Mouse (Mus musculus) intestine, embryonic 15.5 days (tissue): Measurements from ENCODE around the gene Nrl. TPM values are rescaled to one million over a fixed set of nuclear protein-coding genes. Genes with fewer than 3 reads are reported as not detected.

Experiments
- ATAC-seq: fragments of 200-750 bp; cut with Nextera tagmentation; 2 replicates; pipeline ENCODE4 v1.8.0; 2017; ENCODE audit warnings: moderate TSS enrichment, moderate library complexity
- H3K27ac ChIP-seq: fragments of 300-500 bp; sonication (generic); 2 replicates; pipeline ENCODE4 v1.5.1; 2015; ENCODE audit warnings: mild to moderate bottlenecking, inconsistent platforms
- H3K27me3 ChIP-seq: fragments of 300-500 bp; sonication (generic); replicated peaks from 2 replicates; pipeline ENCODE4 v1.6.1; 2015; ENCODE audit warnings: inconsistent platforms
- H3K36me3 ChIP-seq: fragments of 300-500 bp; sonication (generic); 2 replicates; pipeline ENCODE4 v1.6.1; 2015; ENCODE audit warnings: inconsistent platforms
- H3K4me1 ChIP-seq: fragments of 300-500 bp; sonication (generic); replicated peaks from 2 replicates; pipeline ENCODE4 v1.6.1; 2015; ENCODE audit warnings: inconsistent platforms
- H3K4me2 ChIP-seq: fragments of 300-500 bp; sonication (generic); replicated peaks from 2 replicates; pipeline ENCODE4 v1.6.1; 2015; ENCODE audit warnings: mild to moderate bottlenecking, inconsistent platforms
- H3K4me3 ChIP-seq: fragments of 300-500 bp; sonication (generic); replicated peaks from 2 replicates; pipeline ENCODE4 v1.5.1; 2015; ENCODE audit warnings: inconsistent platforms
- H3K9ac ChIP-seq: fragments of 300-500 bp; sonication (generic); 2 replicates; pipeline ENCODE4 v1.6.1; 2015; ENCODE audit warnings: inconsistent platforms
- H3K9me3 ChIP-seq: fragments of 300-500 bp; sonication (generic); 2 replicates; pipeline ENCODE4 v1.6.1; 2016; ENCODE audit warnings: inconsistent platforms
- WGBS: fragments of 180-500 bp; shearing (Covaris S2); methylation state at CpG from one replicate; pipeline ENCODE4 v1.1.7; 2015; 5-methylcytosine and 5-hydroxymethylcytosine counted together
- polyA plus RNA-seq: library from polyadenylated mRNA; unstranded; fragments of >200 nt; fragmentation: Nextera tagmentation; extraction: Ambion mirVana; gene quantifications from 2 replicates; pipeline ENCODE4 v1.2.1, GENCODE M21; 2015

Nrl gene
- polyA plus RNA-seq, 1 experiment from 2014 or later = not detected

GRCm38 (mm10) chr14:55495509-55496240 lies 29.1 kb downstream of the Nrl start:
- H3K27me3 ChIP-seq = no peaks in the 10 kb centered on the region
- no peaks in the 10 kb centered on the region for H3K36me3 ChIP-seq
- no peak overlapping the region for H3K4me3 ChIP-seq
- 75% methylated on average over 20 of the region's 20 CpGs for WGBS
- H3K9ac ChIP-seq = no peak overlapping the region
- H3K9me3 ChIP-seq = no peaks in the 10 kb centered on the region
- H3K4me1 ChIP-seq = peaks cover 9% of the 10 kb centered on the region; the same call in 1 of the 2 replicates
- no peak for ATAC-seq
- H3K4me2 ChIP-seq = no peak overlapping the region
- no peak overlapping the region for H3K27ac ChIP-seq

DNA sequence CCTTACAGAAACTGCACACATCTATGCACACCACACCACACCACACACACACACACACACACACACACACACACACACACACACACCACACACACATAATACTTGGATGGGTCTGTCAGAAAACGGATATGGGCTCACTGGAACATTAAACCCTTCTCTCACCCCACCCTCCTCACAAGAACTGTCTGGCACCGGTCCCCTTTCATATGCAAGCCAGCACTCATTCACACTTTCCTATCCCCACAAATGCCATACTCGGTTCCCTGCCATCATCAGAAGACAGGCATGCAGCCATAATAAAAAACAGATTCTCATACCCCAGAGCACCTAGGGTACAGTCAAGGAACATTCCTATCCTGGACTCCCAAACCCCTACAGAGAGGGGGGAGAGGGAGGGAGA lies 32.7 kb downstream of the Nrl start:
- peaks cover 7% of the 10 kb centered on the region; the same call in 1 of the 2 replicates for H3K4me1 ChIP-seq
- 46% methylated on average over 3 of the region's 3 CpGs for WGBS
- no peak overlapping the region for H3K4me3 ChIP-seq
- no peak overlapping the region for H3K27ac ChIP-seq
- no peaks in the 10 kb centered on the region for H3K9me3 ChIP-seq
- peaks cover 5% of the 10 kb centered on the region; the same call in 1 of the 2 replicates for H3K36me3 ChIP-seq
- no peaks in the 10 kb centered on the region for H3K27me3 ChIP-seq
- no peak for ATAC-seq
- H3K9ac ChIP-seq = no peak overlapping the region
- H3K4me2 ChIP-seq = no peak overlapping the region

DNA sequence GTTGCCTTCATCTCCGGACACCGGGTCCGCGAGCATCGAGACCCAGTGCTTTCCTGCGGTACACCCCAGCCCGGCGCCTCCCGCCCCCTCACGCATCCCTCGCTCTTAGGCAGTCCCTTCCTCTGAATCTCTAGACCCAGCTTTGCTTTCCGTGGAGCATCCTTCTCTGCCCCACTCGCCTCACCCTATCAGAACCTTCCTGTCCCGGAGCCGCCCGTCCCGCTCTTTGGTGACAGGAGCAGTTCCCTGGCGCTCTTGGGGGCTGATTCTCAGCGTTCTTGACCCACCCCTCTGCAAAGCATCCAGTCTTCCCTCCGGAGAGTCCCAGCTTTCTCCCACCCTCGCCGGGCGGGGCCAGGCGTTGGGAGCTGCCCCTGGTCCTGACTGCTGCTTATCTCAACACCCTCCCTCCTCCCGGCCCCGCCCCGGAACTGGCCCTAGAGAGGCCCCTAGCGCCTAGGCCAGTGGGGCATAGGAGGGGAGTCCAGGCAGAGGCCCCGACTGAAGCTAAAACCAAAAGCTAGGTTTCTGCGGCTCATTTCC lies 33.4 kb downstream of the Nrl start:
- H3K4me1 ChIP-seq = peaks cover 7% of the 10 kb centered on the region; the same call in 1 of the 2 replicates
- H3K4me2 ChIP-seq = peak overlapping the region; percentile 100
- H3K4me3 ChIP-seq = peak overlapping the region; percentile 76
- H3K27me3 ChIP-seq = no peaks in the 10 kb centered on the region
- whole genome bisulfite sequencing = under 1% methylated on average over 30 of the region's 30 CpGs
- H3K9ac ChIP-seq = peak overlapping the region; percentile 59
- peak; percentile 85 for ATAC-seq
- H3K36me3 ChIP-seq = peaks cover 11% of the 10 kb centered on the region; the same call in 1 of the 2 replicates
- peak overlapping the region; percentile 60 for H3K27ac ChIP-seq
- no peaks in the 10 kb centered on the region for H3K9me3 ChIP-seq

- no peaks in the 10 kb centered on the region for H3K27me3 ChIP-seq
- peak within 1 kb of the TSS; percentile 59 for H3K9ac ChIP-seq
- peak within 1 kb of the TSS; percentile 76 for H3K4me3 ChIP-seq
- H3K36me3 ChIP-seq = peaks cover 14% of the 10 kb centered on the region; the same call in 1 of the 2 replicates
- no peaks in the 10 kb centered on the region for H3K9me3 ChIP-seq
- peak within 1 kb of the TSS; percentile 60 for H3K27ac ChIP-seq
- peak; percentile 85 for ATAC-seq
- 1% methylated on average over 65 of the region's 68 CpGs for WGBS
- peaks cover 7% of the 10 kb centered on the region; the same call in 1 of the 2 replicates for H3K4me1 ChIP-seq
- peak within 1 kb of the TSS; percentile 100 for H3K4me2 ChIP-seq
Measured at GRCm38 (mm10) chr14:55490361-55491201, 34.2 kb downstream of the Nrl start, which contains the start of gene Carmil3. Gene Carmil3 (plus strand): TSS chr14:55490651.

- 81% methylated on average over 8 of the region's 8 CpGs for WGBS
- Histone ChIP-seq H3K27ac (no peak overlapping the region), H3K9ac (no peak overlapping the region)
Measured at GRCm38 (mm10) chr14:55486836-55487235, 37.9 kb downstream of the Nrl start.

DNA sequence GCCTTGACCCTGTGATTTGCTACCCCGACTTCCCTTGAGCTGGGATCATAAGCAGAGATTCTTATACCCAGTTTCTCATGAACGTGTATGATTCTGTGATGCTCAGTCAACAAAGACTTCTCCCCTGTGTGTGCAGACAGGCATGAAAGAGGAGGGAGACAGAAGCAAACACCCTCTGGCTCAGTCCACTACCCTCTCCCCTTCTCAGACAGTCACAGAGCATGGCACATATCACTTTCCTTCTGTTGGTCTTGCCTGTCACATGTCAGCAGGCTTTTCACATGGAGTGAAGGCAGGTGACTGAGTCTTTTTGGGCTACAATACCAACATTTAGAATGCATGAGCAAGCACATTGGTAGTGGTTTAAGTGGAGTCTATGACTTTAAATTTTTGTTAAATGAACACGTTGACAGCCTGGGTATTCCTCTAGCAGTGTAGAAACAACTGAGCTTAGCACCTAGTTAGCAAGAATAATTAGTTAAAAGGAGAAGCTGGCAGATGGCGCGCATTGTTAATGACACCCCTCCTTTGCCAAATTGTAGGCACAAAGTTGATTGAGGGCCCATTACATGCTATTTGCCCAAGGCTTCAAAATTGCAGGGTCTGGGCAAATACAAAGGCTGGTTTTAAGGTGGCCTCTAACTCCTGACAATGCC lies 40.2 kb downstream of the Nrl start:
- Histone ChIP-seq H3K9me3 (no peaks in the 10 kb centered on the region), H3K4me1 (peaks cover 4% of the 10 kb centered on the region; the same call in 1 of the 2 replicates), H3K27ac (no peak overlapping the region), H3K36me3 (peaks cover 16% of the 10 kb centered on the region; the same call in 1 of the 2 replicates), H3K9ac (no peak overlapping the region), H3K4me2 (no peak overlapping the region), H3K27me3 (no peaks in the 10 kb centered on the region), H3K4me3 (no peak overlapping the region)
- no peak for ATAC-seq
- 77% methylated on average over 5 of the region's 5 CpGs for WGBS

More at GRCm38 (mm10) chr14:55486836-55487235, 37.9 kb downstream of the Nrl start:
- H3K9me3 ChIP-seq = no peaks in the 10 kb centered on the region
- H3K36me3 ChIP-seq = peaks cover 16% of the 10 kb centered on the region; the same call in 1 of the 2 replicates
- no peak overlapping the region for H3K4me2 ChIP-seq
- peaks cover 7% of the 10 kb centered on the region; the same call in 1 of the 2 replicates for H3K4me1 ChIP-seq
- no peaks in the 10 kb centered on the region for H3K27me3 ChIP-seq
- H3K4me3 ChIP-seq = no peak overlapping the region
- no peak for ATAC-seq

DNA sequence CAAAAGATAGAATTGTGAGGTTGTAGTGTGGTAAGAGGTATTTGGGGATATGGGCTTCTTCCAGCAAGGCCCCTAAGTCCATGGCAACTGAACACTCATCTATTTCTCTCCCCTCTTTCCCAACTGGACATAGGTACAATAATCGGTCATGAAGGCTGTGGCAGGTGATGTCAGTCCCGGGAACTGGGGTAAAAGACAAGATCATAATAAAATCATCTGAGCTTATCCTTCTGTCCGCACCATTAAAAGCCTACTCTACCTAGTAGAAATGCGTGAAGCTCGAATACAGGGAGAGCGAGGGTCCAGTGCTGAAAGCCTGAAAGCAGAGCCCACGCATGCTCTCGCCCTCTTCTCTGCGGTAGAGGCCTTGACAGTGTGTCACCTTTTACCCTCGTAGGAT lies 45.2 kb downstream of the Nrl start:
- peaks cover 8% of the 10 kb centered on the region for H3K4me1 ChIP-seq
- no peaks in the 10 kb centered on the region for H3K9me3 ChIP-seq
- H3K27me3 ChIP-seq = no peaks in the 10 kb centered on the region
- peak overlapping the region; percentile 70 for H3K4me2 ChIP-seq
- H3K27ac ChIP-seq = no peak overlapping the region
- 92% methylated on average over 10 of the region's 10 CpGs for WGBS
- H3K9ac ChIP-seq = no peak overlapping the region
- peak overlapping the region; percentile 52; the same call in 1 of the 2 replicates for H3K4me3 ChIP-seq
- no peak for ATAC-seq
- no peaks in the 10 kb centered on the region for H3K36me3 ChIP-seq

GRCm38 (mm10) chr14:55478651-55479599 lies 45.9 kb downstream of the Nrl start, which contains the start of gene Dhrs4:
Gene Dhrs4 (plus strand): TSS chr14:55478758.
- no peaks in the 10 kb centered on the region for H3K9me3 ChIP-seq
- H3K27ac ChIP-seq = peak within 1 kb of the TSS; percentile 83
- H3K4me1 ChIP-seq = peaks cover 8% of the 10 kb centered on the region
- peak within 1 kb of the TSS; percentile 52 for H3K4me3 ChIP-seq
- H3K4me2 ChIP-seq = peak within 1 kb of the TSS; percentile 70
- peak within 1 kb of the TSS; percentile 60 for H3K9ac ChIP-seq
- WGBS = under 1% methylated on average over 38 of the region's 38 CpGs
- peak; percentile 97 for ATAC-seq
- H3K36me3 ChIP-seq = no peaks in the 10 kb centered on the region
- H3K27me3 ChIP-seq = no peaks in the 10 kb centered on the region

GRCm38 (mm10) chr14:55477829-55478228 lies 47.0 kb downstream of the Nrl start:
- no peak for ATAC-seq
- H3K27ac ChIP-seq = no peak overlapping the region
- no peak overlapping the region for H3K9ac ChIP-seq
- H3K36me3 ChIP-seq = no peaks in the 10 kb centered on the region
- peaks cover 8% of the 10 kb centered on the region for H3K4me1 ChIP-seq
- WGBS = 81% methylated on average over 5 of the region's 5 CpGs
- H3K9me3 ChIP-seq = no peaks in the 10 kb centered on the region
- no peaks in the 10 kb centered on the region for H3K27me3 ChIP-seq
- no peak overlapping the region for H3K4me3 ChIP-seq
- peak overlapping the region; percentile 70 for H3K4me2 ChIP-seq

GRCm38 (mm10) chr14:55477421-55477820 lies 47.4 kb downstream of the Nrl start:
- 100% methylated on average over 1 of the region's 1 CpGs for WGBS
- H3K27me3 ChIP-seq = no peaks in the 10 kb centered on the region
- no peak overlapping the region for H3K4me3 ChIP-seq
- ATAC-seq = no peak
- H3K4me1 ChIP-seq = peaks cover 8% of the 10 kb centered on the region
- H3K4me2 ChIP-seq = no peak overlapping the region
- H3K9me3 ChIP-seq = no peaks in the 10 kb centered on the region
- H3K36me3 ChIP-seq = no peaks in the 10 kb centered on the region
- no peak overlapping the region for H3K27ac ChIP-seq
- no peak overlapping the region for H3K9ac ChIP-seq

DNA sequence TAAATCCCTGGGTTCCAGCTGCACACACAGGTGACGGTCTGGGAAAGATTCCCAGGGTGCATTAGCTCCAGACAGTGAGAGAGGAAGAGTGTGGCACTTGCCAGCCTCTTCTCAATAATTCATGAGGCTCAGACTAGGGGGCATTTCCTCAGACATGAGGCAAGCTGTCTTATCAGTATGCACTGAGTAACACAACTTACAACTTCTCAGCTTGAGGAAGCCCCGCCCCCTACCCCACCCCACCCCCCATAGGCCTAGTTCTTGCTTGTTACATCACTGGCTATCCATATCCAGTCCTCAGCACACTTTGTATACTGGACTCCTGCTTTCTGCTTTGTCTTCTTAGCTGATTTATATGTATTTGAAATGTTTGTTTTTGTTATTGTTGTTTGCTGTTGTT lies 49.1 kb downstream of the Nrl start:
- Histone ChIP-seq H3K27ac (no peak overlapping the region), H3K36me3 (no peaks in the 10 kb centered on the region), H3K4me2 (no peak overlapping the region), H3K27me3 (no peaks in the 10 kb centered on the region), H3K4me1 (peaks cover 8% of the 10 kb centered on the region), H3K9ac (no peak overlapping the region), H3K4me3 (no peak overlapping the region), H3K9me3 (no peaks in the 10 kb centered on the region)
- WGBS = 47% methylated on average over 2 of the region's 2 CpGs
- no peak for ATAC-seq
